Mouse (Mus musculus): ENCODE data around the gene Fgfr2.
A peak's percentile ranks its signal among the peaks of the same experiment; 100 is the strongest.

Gene Fgfr2

DNA sequence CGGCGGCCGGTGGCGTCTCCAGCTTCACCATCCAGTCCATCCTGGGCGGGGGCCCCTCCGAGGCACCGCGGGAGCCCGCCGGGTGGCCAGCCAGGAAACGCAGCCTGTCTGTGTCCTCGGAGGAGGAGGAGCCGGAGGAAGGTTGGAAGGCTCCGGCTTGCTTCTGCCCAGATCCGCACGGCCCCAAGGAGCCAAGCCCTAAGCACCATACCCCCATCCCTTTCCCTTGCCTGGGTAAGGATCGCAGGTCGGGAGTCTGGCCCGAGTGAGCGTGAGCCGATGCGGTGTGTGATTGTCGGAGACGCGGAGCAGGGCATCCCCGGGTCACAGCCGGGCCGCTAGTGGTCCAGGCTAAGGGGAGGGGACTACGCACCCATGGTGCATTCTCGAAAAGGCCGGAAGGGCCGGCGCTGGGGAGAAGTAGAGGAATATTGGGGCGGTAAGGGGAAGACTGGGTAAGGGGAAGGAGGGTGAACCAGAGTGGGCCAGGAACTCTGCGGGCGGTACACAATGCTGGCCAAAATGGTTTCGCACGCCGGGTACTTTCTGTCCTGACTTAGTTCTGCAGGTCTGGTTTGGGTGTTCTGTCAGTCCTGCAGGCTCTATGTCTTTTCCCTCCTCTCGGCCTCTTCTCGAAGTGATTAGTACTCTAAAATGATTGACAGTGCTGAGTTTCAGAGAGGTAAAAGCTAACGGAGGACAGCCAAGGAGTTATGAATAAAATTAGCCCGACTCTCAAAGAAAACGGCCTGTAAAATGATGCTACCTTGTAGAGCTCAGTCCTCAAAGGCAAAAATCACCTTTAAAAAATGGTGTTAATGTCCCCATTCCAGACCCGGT, 1568.6 kb downstream of the Fgfr2 start:
- no peak for DNase-seq

GRCm38 (mm10) chr7:131553771-131554175, 1569.4 kb downstream of the Fgfr2 start:
- no peak for DNase-seq

GRCm38 (mm10) chr7:131552781-131553180, 1570.4 kb downstream of the Fgfr2 start:
- DNase-seq: no peak

GRCm38 (mm10) chr7:131551931-131552741, 1571.0 kb downstream of the Fgfr2 start:
- no peak for DNase-seq

- DNase-seq: no peak
Measured at GRCm38 (mm10) chr7:131551471-131551870, 1571.7 kb downstream of the Fgfr2 start.

DNA sequence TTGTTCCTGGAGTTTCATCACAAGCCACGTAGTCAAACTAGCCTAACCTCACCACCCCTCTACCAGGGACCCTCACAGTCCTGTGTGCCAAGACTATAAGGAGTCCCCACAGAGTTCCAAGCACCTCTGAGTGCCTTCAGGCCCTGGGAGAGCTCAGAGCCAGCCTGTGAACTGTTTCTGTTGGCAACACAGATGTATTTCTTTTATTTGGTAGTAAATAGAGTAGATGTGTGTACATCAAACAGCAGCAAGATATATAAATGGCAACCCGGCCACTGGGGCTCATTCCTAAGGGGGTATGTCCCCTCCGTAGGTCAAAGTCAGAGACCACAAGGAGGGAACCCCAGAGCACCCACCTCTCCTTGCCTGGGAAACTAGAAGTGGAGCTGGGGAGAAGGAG, 1574.7 kb downstream of the Fgfr2 start, which contains the start of gene Hmx2:
Hmx2 (plus strand) TSS at position 301 of the 400 bp plus-strand sequence.
- DNase-seq: no peak

- no peak for DNase-seq
Measured at GRCm38 (mm10) chr7:131547481-131547880, 1575.7 kb downstream of the Fgfr2 start.

DNA sequence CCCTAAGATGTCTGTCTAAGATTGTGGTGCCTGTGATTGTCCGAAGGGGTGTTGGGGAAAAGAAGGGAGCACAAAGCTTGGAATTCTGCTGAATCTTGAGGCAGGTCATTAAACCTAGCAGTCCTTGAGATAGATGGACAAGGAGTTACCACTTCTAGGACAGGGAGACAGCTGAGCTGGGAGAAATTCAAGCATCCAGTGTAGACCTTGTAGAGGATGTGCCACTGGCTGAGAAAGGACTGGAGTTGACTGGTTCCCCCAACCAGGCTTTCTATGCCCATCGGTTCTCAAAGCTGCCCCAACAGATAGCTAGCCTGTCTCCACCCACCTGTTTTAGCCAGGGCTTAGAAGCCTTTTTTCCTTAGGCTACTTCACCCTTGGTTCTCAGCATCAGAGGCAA, 1576.7 kb downstream of the Fgfr2 start:
- DNase-seq: no peak

DNA sequence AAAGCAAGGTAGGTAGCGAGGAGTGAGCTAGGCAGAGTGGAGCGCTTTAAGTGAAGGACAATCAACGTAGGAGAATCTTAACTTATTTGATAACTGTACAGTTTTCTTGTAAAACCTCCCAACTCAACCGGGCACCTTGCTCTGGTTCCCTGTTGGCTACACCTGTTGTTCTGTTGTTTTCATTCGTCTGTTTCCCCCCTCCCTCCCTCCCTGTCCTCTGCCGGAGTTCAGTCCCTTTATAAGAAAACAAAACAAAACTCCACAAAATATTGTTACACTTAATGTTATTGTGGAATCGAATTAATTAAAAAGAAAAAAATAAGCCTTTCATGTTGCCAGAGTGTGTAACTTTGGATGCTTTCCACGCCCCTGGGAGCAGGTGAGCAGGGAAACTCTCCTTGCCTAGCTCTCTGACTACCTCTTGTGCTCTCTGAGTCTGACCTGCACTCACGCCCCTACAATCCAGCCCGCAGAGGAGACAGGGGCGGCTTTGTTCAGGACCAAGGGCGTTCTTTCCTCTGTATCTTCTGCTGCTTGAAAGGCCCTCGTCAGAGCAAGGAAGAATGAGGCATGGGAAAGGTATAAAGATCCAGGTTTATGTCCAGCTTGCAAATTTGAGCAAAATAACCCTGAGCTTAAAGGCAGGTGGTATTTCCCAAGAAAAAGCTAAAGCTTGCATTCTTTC, 1577.3 kb downstream of the Fgfr2 start:
- DNase-seq: no peak

DNA sequence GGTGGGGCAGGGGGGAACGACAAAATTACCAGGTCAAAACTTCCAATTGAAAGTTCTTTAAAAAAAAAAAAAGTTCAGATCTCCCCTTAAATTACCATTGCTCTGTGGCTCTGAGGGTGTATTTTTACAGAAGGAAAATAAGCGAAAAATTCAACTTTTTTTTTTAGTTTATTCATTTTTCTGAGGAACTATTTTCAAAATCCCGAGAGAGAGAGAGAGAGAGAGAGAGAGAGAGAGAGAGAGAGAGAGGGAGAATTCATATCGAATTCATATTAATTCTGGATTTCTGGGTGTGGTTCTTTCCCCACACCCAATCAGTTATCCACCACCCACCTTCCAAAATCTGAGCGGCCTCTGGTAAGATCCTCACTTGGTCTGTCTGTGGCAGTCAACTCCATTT, 1578.3 kb downstream of the Fgfr2 start:
- no peak for DNase-seq

DNA sequence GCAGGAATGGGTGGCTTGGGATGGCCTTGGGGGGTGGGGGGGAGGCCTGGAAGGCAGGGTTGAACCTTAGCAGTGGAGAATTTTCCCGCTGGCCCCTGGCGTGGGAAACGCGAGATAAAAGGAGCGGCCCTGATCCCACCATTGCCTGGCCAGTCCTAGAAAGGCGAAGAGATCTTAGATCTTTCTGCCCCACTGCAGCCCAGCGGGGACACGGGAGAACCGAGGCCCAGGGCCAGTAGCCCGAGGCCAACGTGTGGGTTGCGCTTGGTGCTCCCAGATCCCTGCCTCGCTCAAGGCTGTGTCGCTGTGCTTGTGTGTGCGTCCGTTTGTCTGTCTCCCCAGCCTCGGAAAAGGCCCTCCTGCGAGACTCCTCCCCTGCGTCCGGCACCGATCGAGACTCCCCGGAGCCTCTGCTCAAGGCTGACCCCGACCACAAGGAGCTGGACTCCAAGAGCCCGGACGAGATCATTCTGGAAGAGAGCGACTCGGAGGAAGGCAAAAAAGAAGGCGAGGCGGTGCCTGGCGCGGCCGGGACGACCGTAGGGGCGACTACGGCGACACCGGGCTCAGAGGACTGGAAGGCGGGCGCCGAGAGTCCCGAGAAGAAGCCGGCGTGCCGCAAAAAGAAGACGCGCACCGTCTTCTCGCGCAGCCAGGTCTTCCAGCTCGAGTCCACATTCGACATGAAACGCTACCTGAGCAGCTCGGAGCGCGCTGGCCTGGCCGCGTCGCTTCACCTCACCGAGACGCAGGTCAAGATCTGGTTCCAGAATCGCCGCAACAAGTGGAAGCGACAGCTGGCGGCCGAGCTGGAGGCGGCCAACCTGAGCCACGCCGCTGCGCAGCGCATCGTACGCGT, 1579.3 kb downstream of the Fgfr2 start:
- DNase-seq: no peak

GRCm38 (mm10) chr7:131542872-131543622, 1580.1 kb downstream of the Fgfr2 start:
- no peak for DNase-seq

- no peak for DNase-seq
Measured at GRCm38 (mm10) chr7:131542115-131542871, 1580.9 kb downstream of the Fgfr2 start, which contains the start of gene Hmx3. Hmx3 (plus strand) TSS chr7:131542867.

DNA sequence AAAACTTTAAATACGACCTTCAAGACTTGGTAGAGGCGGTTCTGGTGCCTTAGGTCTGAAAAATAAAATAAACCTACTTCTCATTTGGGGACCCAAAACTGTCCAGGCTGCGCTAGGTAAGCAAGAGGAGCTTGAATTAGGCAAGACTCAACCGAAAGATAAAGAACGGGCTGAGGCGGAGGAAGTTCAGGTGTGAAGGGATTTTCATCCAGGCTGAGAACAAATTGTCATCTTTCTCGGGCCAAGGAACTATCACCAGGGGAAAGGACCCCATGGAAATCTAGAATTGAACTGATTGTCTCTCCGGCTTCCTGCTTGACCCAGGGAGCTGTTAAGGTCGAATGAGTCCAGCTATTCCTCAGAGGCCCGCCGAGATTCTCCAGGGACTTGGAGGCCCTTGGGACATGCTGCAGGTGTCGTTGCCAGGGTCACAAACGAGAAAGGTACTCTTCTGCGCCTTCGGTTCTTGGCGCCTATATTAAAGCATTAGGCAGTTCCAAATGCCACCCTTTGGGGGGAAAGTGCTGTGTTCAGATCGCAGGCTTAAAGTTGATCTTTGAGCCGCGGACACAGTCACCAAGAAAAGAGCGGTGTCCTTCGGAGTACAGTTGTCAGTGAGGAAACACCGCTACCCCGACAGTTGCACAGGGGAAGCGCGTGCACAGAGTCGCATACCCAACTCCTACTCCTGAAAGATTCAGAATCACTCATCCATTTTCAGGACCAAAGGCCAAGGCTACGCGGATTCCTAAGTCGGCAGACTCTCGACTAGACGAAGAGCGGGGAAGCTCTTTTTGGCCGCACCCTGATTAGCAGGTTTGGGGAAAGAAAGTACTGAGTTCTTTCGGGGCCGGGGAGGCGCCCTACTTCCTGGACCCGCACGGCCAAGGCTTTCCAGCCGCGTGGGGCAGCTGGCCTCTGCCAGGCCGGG, 1581.7 kb downstream of the Fgfr2 start:
- DNase-seq: no peak

DNA sequence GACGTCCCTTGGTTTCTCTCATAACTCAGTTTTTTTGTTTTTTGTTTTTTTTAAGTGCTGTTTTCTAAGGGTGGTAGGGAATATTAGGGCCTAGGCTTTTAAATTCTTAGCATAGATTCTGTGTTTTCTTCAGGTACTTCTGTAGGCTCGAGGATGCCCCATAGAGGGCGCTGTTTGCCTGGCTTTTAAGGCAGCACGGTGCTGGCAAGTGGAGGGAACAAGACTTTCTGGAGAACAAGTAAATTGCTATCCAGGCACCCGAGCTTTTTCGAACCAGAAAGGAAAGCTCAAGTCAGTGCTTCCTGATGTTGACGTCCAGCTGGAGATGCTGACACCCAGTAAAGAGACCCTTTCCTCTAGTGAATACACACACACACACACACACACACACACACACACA, 1583.2 kb downstream of the Fgfr2 start:
- peak; percentile 56 for DNase-seq

DNA sequence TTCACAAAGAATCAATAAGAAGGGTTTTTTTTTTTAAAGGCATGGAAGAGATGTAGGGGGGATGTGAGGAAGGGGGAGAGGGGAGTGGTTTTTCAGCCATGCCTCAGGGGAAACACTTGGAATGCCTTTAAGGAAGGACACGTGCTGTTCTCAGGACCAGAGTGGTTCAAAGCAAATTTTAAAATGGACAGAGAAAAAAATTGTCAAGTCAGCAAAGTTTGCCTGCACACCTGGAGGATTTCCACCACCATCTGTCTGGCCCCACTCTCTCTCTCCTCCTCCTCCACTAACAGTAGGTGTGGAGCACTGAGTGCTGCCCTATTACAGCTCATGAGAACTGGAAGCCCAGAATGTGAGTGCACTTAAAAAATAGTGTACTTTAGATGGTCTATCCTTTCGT, 1619.4 kb downstream of the Fgfr2 start:
- no peak for DNase-seq

DNA sequence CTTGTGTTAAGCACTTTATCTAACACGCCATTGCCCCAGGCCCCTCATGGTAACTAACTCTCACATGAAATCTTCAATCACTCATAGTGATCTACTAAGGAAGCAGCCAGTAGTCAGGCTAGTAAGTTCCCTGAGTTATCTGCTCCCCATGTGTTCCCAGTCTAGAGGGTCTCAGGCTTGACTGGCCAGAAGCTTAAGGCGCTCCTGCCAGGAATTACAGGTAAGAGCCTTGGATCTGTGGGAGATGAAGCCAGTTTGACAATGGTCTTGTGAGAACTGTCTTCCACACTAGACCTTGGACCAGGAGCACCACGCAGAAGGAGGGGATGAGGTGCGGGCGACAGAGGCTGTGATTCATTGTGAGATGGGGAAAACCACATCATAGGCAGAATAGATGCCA, 1644.7 kb downstream of the Fgfr2 start:
- no peak for DNase-seq

- no peak for DNase-seq
Measured at GRCm38 (mm10) chr7:131477140-131477539, 1646.0 kb downstream of the Fgfr2 start.

- DNase-seq: no peak
Measured at GRCm38 (mm10) chr7:131471551-131471950, 1651.6 kb downstream of the Fgfr2 start.

- no peak for DNase-seq
Measured at GRCm38 (mm10) chr7:131469506-131469905, 1653.6 kb downstream of the Fgfr2 start.

All from cerebellum, adult 11 months (tissue).